Mouse (Mus musculus) neutrophil, adult 59 days (primary cell): ENCODE measurements around the gene Lsm2. TPM values are rescaled to one million over a fixed set of nuclear protein-coding genes. Genes with fewer than 3 reads are reported as not detected.

ENCODE experiments used
- total RNA-seq, 2 experiments: library from RNA; stranded (reverse); gene quantifications; 1 replicate in 1 of 2; 2 replicates in 1 of 2; pipeline ENCODE4 v1.2.4; 2023

The Lsm2 gene
- total RNA-seq: 10 to 100 TPM; 29.9 to 39.2 TPM

DNA sequence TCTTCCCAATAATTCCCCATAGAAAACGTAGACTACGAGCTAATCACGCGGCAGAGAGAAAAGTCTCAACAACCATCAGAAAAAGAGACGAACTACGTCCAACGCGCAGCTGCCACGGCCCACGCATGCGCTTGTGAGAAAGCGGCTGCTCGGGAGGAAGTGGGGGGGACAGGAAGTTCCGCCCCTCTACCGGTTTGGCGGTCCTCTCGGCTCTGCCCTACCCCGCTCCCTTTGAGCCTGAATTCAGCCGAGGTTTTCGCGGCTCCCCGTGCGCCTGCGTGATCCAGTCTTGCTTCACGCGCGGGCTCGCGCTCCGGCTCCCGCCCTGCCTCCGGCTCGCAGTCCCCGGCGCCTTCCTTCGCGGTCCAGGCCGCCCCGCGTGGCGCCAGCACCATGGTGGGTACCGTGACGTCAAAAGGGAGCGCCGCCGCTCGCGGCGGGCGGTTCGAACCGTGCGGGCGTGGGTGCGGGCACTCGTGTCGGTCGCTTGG is at the start of gene Lsm2:
Gene Lsm2 (plus strand): TSS at position 173 of the 491 bp plus-strand sequence.

DNA sequence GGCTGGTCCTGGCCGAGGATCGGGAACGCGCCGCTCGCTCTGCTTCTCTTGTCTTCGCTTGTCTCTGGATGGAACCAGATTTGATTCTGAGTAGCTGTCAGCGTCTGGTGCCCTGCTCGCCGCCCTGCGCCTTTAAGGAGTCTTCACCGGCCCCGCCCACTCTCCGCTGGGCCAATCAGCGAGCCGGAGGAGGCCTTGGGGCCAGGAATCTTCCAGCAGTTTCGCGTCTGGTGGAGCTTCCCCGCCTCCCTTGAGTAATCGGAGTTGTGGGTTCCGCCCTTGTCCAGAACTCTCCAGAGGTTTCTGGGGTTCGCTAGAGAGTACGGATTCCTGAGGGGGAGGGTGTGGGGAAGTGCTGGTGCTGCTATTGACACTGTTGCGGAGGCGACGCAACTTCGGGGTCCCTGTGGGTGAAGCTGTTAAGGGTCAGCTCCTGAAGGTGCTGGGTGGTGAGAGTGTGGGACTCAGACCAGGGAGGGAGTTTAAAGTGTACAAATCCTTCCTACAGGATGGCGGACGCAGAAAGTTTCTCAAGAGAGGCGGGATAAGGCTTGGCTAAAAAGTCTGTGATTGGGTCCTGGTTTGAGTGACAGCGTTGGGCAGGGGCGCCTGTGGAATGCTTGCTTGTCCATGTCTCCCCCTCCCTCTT is 22.4 kb upstream of the Lsm2 start, which contains the start of gene Hspa1b:
Gene Hspa1b (minus strand): TSS at position 109 of the 649 bp plus-strand sequence.

GRCm38 (mm10) chr17:34969822-34970221 is 11.8 kb upstream of the Lsm2 start, which contains the start of gene Gm20481:
Gene Gm20481, plus strand, starts transcription at chr17:34969912.

GRCm38 (mm10) chr17:34972069-34972749 is 9.5 kb upstream of the Lsm2 start, which contains the start of the genes Hspa1a and Hspa1l:
Gene Hspa1a, minus strand, starts transcription at chr17:34972156.
Gene Hspa1l, plus strand, starts transcription at chr17:34972703.

GRCm38 (mm10) chr17:35000717-35001451 is 19.2 kb downstream of the Lsm2 start, which contains the start of gene Vars:
Gene Vars, plus strand, starts transcription at chr17:35000987.

GRCm38 (mm10) chr17:35016376-35016775 is 34.7 kb downstream of the Lsm2 start, which contains the start of gene Vwa7:
Gene Vwa7, plus strand, starts transcription at chr17:35016579.

DNA sequence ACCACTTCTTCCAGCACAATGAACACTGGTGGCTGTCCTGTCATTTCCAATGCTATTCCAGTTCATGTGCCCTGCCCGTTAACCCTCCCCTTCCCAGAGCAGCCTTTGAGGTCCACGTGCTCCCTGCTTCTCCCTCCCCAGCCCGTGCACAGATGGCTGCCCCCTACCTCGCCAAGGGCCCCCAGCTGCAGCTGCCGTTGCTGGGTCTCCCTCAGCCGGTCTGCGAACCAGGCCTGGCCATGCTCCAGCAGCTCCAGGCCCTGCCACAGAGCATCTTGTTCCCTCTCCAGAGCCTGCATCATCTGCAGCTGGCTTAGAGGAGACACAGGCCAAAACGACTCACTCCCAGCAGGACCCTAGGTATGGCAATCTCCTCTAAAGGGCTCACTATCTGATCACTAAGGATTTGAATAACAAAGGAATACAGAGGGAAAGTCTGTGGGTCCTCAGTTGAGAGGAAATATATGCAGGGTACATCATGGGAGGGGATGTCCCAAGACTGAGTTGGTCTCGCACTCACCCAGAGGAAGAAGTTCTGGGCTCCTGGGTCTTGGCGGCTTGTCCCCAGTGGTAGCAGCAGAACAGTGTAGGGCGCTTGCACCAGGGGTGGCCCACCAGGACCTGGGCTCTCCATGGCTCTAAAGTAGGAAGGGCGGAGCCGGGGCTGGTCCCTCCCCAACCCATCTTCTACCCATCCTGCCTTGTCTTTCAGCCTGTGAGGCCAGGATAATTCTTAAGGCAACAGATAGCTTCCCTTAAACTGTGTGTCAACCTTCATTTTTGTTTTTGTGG is 45.8 kb downstream of the Lsm2 start, which contains the start of gene Sapcd1:
Gene Sapcd1 (minus strand): TSS at position 740 of the 792 bp plus-strand sequence.

Other genes with a start within 250 kb of the Lsm2 start
- 1 to 10 TPM in 1 of 2 experiments, under 1 TPM in 1; 0.38 to 1.2 TPM for gene C4b, start 238.0 kb upstream of the Lsm2 start, total RNA-seq
- gene Cyp21a1, start 177.3 kb upstream of the Lsm2 start, total RNA-seq: not detected
- 10 to 100 TPM; 39.4 to 40.7 TPM for gene Stk19, start 144.9 kb upstream of the Lsm2 start, total RNA-seq
- gene Dxo, start 144.8 kb upstream of the Lsm2 start, total RNA-seq: 10 to 100 TPM; 46.2 to 53.2 TPM
- gene Skiv2l, start 131.7 kb upstream of the Lsm2 start, total RNA-seq: 10 to 100 TPM; 83.2 to 91.6 TPM
- 10 to 100 TPM; 24.1 to 27.8 TPM for gene Nelfe, start 131.5 kb upstream of the Lsm2 start, total RNA-seq
- gene Cfb, start 119.3 kb upstream of the Lsm2 start, total RNA-seq: under 1 TPM; 0.64 to 0.73 TPM
- 1 to 10 TPM; 2.7 to 2.8 TPM for gene Zbtb12, start 102.4 kb upstream of the Lsm2 start, total RNA-seq
- not detected for gene Gm20547, start 99.8 kb upstream of the Lsm2 start, total RNA-seq
- gene C2, start 83.6 kb upstream of the Lsm2 start, total RNA-seq: 1 to 10 TPM in 1 of 2 experiments, under 1 TPM in 1; 0.22 to 1.6 TPM
- 10 to 100 TPM; 58.0 to 71.6 TPM for gene Ehmt2, start 83.4 kb upstream of the Lsm2 start, total RNA-seq
- under 1 TPM in 1 of 2 experiments, not detected in 1; 0.24 TPM for gene Slc44a4, start 67.4 kb upstream of the Lsm2 start, total RNA-seq
- gene Neu1, start 50.6 kb upstream of the Lsm2 start, total RNA-seq: 10 to 100 TPM; 71.5 to 75.3 TPM
- gene Hspa1b, start 22.6 kb upstream of the Lsm2 start, total RNA-seq: 10 to 100 TPM in 1 of 2 experiments, 1 to 10 TPM in 1; 6.4 to 28.6 TPM
- not detected for gene Gm20481, start 11.9 kb upstream of the Lsm2 start, total RNA-seq
- 10 to 100 TPM; 14.6 to 41.1 TPM for gene Hspa1a, start 9.7 kb upstream of the Lsm2 start, total RNA-seq
- not detected for gene Hspa1l, start 9.2 kb upstream of the Lsm2 start, total RNA-seq
- 10 to 100 TPM; 61.3 to 70.3 TPM for gene Vars, start 19.1 kb downstream of the Lsm2 start, total RNA-seq
- gene Vwa7, start 34.7 kb downstream of the Lsm2 start, total RNA-seq: not detected
- gene Sapcd1, start 46.2 kb downstream of the Lsm2 start, total RNA-seq: under 1 TPM; 0.82 to 0.84 TPM
- gene Msh5, start 64.9 kb downstream of the Lsm2 start, total RNA-seq: 1 to 10 TPM; 6.7 to 8.8 TPM
- 100 to 1,000 TPM; 271 to 302 TPM for gene Clic1, start 68.1 kb downstream of the Lsm2 start, total RNA-seq
- 1 to 10 TPM; 3.4 to 4.6 TPM for gene Ddah2, start 77.2 kb downstream of the Lsm2 start, total RNA-seq
- gene Ly6g6c, start 83.5 kb downstream of the Lsm2 start, total RNA-seq: not detected
- gene Mpig6b, start 84.3 kb downstream of the Lsm2 start, total RNA-seq: under 1 TPM; 0.64 to 0.93 TPM
- not detected for gene Ly6g6e, start 95.0 kb downstream of the Lsm2 start, total RNA-seq
- gene Ly6g6d, start 96.2 kb downstream of the Lsm2 start, total RNA-seq: not detected
- gene Ly6g6f, start 103.7 kb downstream of the Lsm2 start, total RNA-seq: under 1 TPM; 0.31 to 0.55 TPM
- gene Abhd16a, start 107.4 kb downstream of the Lsm2 start, total RNA-seq: 10 to 100 TPM; 48.8 to 54.6 TPM
- gene Ly6g5c, start 126.4 kb downstream of the Lsm2 start, total RNA-seq: not detected
- 10 to 100 TPM; 15.2 to 16.0 TPM for gene Ly6g5b, start 133.6 kb downstream of the Lsm2 start, total RNA-seq
- gene Gpank1, start 139.6 kb downstream of the Lsm2 start, total RNA-seq: 10 to 100 TPM; 25.6 to 26.4 TPM
- gene Csnk2b, start 140.2 kb downstream of the Lsm2 start, total RNA-seq: 100 to 1,000 TPM; 171 to 190 TPM
- gene D17H6S53E, start 144.5 kb downstream of the Lsm2 start, total RNA-seq: 10 to 100 TPM; 17.0 to 23.1 TPM
- gene Apom, start 150.2 kb downstream of the Lsm2 start, total RNA-seq: not detected
- gene Bag6, start 153.3 kb downstream of the Lsm2 start, total RNA-seq: 100 to 1,000 TPM; 245 to 298 TPM
- 100 to 1,000 TPM; 187 TPM for gene Prrc2a, start 183.0 kb downstream of the Lsm2 start, total RNA-seq
- gene Aif1, start 194.2 kb downstream of the Lsm2 start, total RNA-seq: 10 to 100 TPM; 15.4 to 17.4 TPM
- 100 to 1,000 TPM; 614 to 632 TPM for gene Lst1, start 206.6 kb downstream of the Lsm2 start, total RNA-seq
- 10 to 100 TPM; 89.3 to 97.8 TPM for gene Ltb, start 212.6 kb downstream of the Lsm2 start, total RNA-seq
- gene Tnf, start 220.1 kb downstream of the Lsm2 start, total RNA-seq: 10 to 100 TPM; 62.5 to 72.6 TPM
- under 1 TPM in 1 of 2 experiments, not detected in 1; 0.26 TPM for gene Lta, start 223.5 kb downstream of the Lsm2 start, total RNA-seq
- under 1 TPM in 1 of 2 experiments, not detected in 1; 0.75 TPM for gene Gm16181, start 239.0 kb downstream of the Lsm2 start, total RNA-seq